Mouse (Mus musculus): ENCODE data around the gene Arpc5l. TPM values are rescaled to one million over a fixed set of nuclear protein-coding genes. Genes with fewer than 3 reads are reported as not detected.

The Arpc5l gene
- total and polyA plus RNA-seq, 3 experiments = 65.4 to 87.0 TPM; not detected in 1

GRCm38 (mm10) chr2:39048515-39048914, 43.4 kb downstream of the Arpc5l start:
- Histone ChIP-seq H3K9me3 (replicated peaks; ENCODE audit: insufficient read depth, low read length) (no peaks in the 10 kb centered on the region), H3K27me3 (ENCODE audit: control insufficient read depth in 1 of 2, insufficient read depth in 2 of 2, low read length in 2 of 2) (no peaks in the 10 kb centered on the region), H3K36me3 (ENCODE audit: control insufficient read depth in 1 of 2, insufficient read depth in 2 of 2, low read length in 2 of 2) (peaks cover 2 to 18% of the 10 kb centered on the region in 2 experiments; a peak in 2 of 4 replicates), H3K4me3 (ENCODE audit: control insufficient read depth in 1 of 2, insufficient read depth in 1 of 2, low read depth in 2 of 2, low read length in 2 of 2) (no peak overlapping the region), H3K4me1 (ENCODE audit: control insufficient read depth in 1 of 2, insufficient read depth in 2 of 2, low read length in 2 of 2) (no peaks in the 10 kb centered on the region), H3K79me2 (ENCODE audit: control insufficient read depth, insufficient read depth, low read length, poor library complexity) (no peaks in the 10 kb centered on the region), H3K27ac (ENCODE audit: control insufficient read depth, low read depth, low read length) (no peak overlapping the region), H3K9ac (ENCODE audit: control insufficient read depth, low read depth, low read length, poor library complexity, severe bottlenecking) (no peak overlapping the region)
- DNase-seq (ENCODE audit: low read depth, low spot score) = no peak
- TF ChIP-seq ZMIZ1 (IDR thresholded peaks at IDR 0.05; ENCODE audit: low read depth, low read length) (no peak), UBTF (IDR thresholded peaks at IDR 0.05; ENCODE audit: borderline replicate concordance, insufficient read depth, low read depth, low read length) (no peak), ETS1 (IDR thresholded peaks at IDR 0.05; ENCODE audit: low read depth, low read length) (no peak), CHD2 (IDR thresholded peaks at IDR 0.05; ENCODE audit: low read length) (no peak), MAZ (IDR thresholded peaks at IDR 0.05; ENCODE audit: low read depth, low read length) (no peak), MEF2A (IDR thresholded peaks at IDR 0.05; ENCODE audit: extremely low read depth, insufficient replicate concordance, low read depth, low read length, poor library complexity, severe bottlenecking) (no peak), TCF12 (IDR thresholded peaks at IDR 0.05; ENCODE audit: low read depth, low read length) (no peak), SIN3A (IDR thresholded peaks at IDR 0.05; ENCODE audit: low read length) (no peak), POLR2AphosphoS5 (IDR thresholded peaks at IDR 0.05; ENCODE audit: borderline replicate concordance, low read depth, low read length) (no peak), HCFC1 (IDR thresholded peaks at IDR 0.05; ENCODE audit: low read depth, low read length) (no peak)

- H3K36me3 ChIP-seq (ENCODE audit: control insufficient read depth in 1 of 2, insufficient read depth in 2 of 2, low read length in 2 of 2) = peaks cover 4% of the 10 kb centered on the region in 2 experiments; a peak in 3 of 4 replicates
- H3K27me3 ChIP-seq (ENCODE audit: control insufficient read depth in 1 of 2, insufficient read depth in 2 of 2, low read length in 2 of 2) = no peaks in the 10 kb centered on the region
- DNase-seq (ENCODE audit: low read depth, low spot score) = peak; percentile 14
- H3K4me3 ChIP-seq (ENCODE audit: control insufficient read depth in 1 of 2, insufficient read depth in 1 of 2, low read depth in 2 of 2, low read length in 2 of 2) = peak overlapping the region; percentile 76 to 89
- no peaks in the 10 kb centered on the region for H3K9me3 ChIP-seq (replicated peaks; ENCODE audit: insufficient read depth, low read length)
- H3K27ac ChIP-seq (ENCODE audit: control insufficient read depth, low read depth, low read length) = peak overlapping the region; percentile 49
- no peak for TF ChIP-seq MAX (IDR thresholded peaks at IDR 0.05; ENCODE audit: low read length)
- 0 out of 2 replicates have a peak, but pooled peaks have one; percentile 1 for TF ChIP-seq TBP (IDR thresholded peaks at IDR 0.05; ENCODE audit: low read depth, low read length)
- TF ChIP-seq ZNF384 (IDR thresholded peaks at IDR 0.05; ENCODE audit: low read depth, low read length) = no peak
- no peak for TF ChIP-seq ZMIZ1 (IDR thresholded peaks at IDR 0.05; ENCODE audit: low read depth, low read length)
- no peak for TF ChIP-seq MAZ (IDR thresholded peaks at IDR 0.05; ENCODE audit: low read depth, low read length)
- TF ChIP-seq JUND (IDR thresholded peaks at IDR 0.05; ENCODE audit: low read depth, low read length) = no peak
- TF ChIP-seq SIN3A (IDR thresholded peaks at IDR 0.05; ENCODE audit: low read length) = no peak
- no peak for TF ChIP-seq RAD21 (IDR thresholded peaks at IDR 0.05; ENCODE audit: low read depth, low read length)
- no peak for TF ChIP-seq SMC3 (IDR thresholded peaks at IDR 0.05; ENCODE audit: low read depth, low read length)
- peaks cover 0 to 4% of the 10 kb centered on the region in 2 experiments; a peak in 2 of 4 replicates for H3K4me1 ChIP-seq (ENCODE audit: control insufficient read depth in 1 of 2, insufficient read depth in 2 of 2, low read length in 2 of 2)
- H3K79me2 ChIP-seq (ENCODE audit: control insufficient read depth, insufficient read depth, low read length, poor library complexity) = peaks cover 13% of the 10 kb centered on the region
- H3K9ac ChIP-seq (ENCODE audit: control insufficient read depth, low read depth, low read length, poor library complexity, severe bottlenecking) = peak overlapping the region; percentile 93
Measured at GRCm38 (mm10) chr2:39064687-39065399, 59.7 kb downstream of the Arpc5l start.

Other genes starting within 250 kb of the Arpc5l start
- 5.0 and 5.3 TPM in 2 replicates for gene Nr6a1, start 77.7 kb upstream of the Arpc5l start, total RNA-seq (2012; rRNA removed)
- 10 to 100 TPM; 10.2 to 22.8 TPM for gene Nr6a1, start 77.7 kb upstream of the Arpc5l start, polyA plus RNA-seq (2012; ENCODE audit: insufficient read depth in 1 of 2, insufficient read length in 2 of 2, low read depth in 1 of 2, low replicate concordance in 2 of 2, missing spikeins in 1 of 2)
- gene Olfml2a, start 73.4 kb upstream of the Arpc5l start, total RNA-seq (2012; rRNA removed) = 0.12 and 0.13 TPM in 2 replicates
- under 1 TPM in 1 of 2 experiments, not detected in 1; 0.33 TPM for gene Olfml2a, start 73.4 kb upstream of the Arpc5l start, polyA plus RNA-seq (2012; ENCODE audit: insufficient read depth in 1 of 2, insufficient read length in 2 of 2, low read depth in 1 of 2, low replicate concordance in 2 of 2, missing spikeins in 1 of 2)
- 0.49 and 0.77 TPM in 2 replicates for gene Wdr38, start 7.9 kb upstream of the Arpc5l start, total RNA-seq (2012; rRNA removed)
- gene Wdr38, start 7.9 kb upstream of the Arpc5l start, polyA plus RNA-seq (2012; ENCODE audit: insufficient read depth in 1 of 2, insufficient read length in 2 of 2, low read depth in 1 of 2, low replicate concordance in 2 of 2, missing spikeins in 1 of 2) = under 1 TPM in 1 of 2 experiments, not detected in 1; 0.79 TPM
- gene Rpl35, start 276 bp downstream of the Arpc5l start, total RNA-seq (2012; rRNA removed) = 1,667 and 1,814 TPM in 2 replicates
- gene Rpl35, start 276 bp downstream of the Arpc5l start, polyA plus RNA-seq (2012; ENCODE audit: insufficient read depth in 1 of 2, insufficient read length in 2 of 2, low read depth in 1 of 2, low replicate concordance in 2 of 2, missing spikeins in 1 of 2) = 100 to 1,000 TPM in 1 of 2 experiments, not detected in 1; 930 TPM
- 6.2 and 7.3 TPM in 2 replicates for gene Golga1, start 60.2 kb downstream of the Arpc5l start, total RNA-seq (2012; rRNA removed)
- gene Golga1, start 60.2 kb downstream of the Arpc5l start, polyA plus RNA-seq (2012; ENCODE audit: insufficient read depth in 1 of 2, insufficient read length in 2 of 2, low read depth in 1 of 2, low replicate concordance in 2 of 2, missing spikeins in 1 of 2) = 10 to 100 TPM in 1 of 2 experiments, not detected in 1; 12.9 TPM
- 1.8 and 4.6 TPM in 2 replicates for gene Scai, start 185.4 kb downstream of the Arpc5l start, total RNA-seq (2012; rRNA removed)
- 1 to 10 TPM in 1 of 2 experiments, not detected in 1; 4.6 TPM for gene Scai, start 185.4 kb downstream of the Arpc5l start, polyA plus RNA-seq (2012; ENCODE audit: insufficient read depth in 1 of 2, insufficient read length in 2 of 2, low read depth in 1 of 2, low replicate concordance in 2 of 2, missing spikeins in 1 of 2)
- 34.9 and 37.7 TPM in 2 replicates for gene Ppp6c, start 221.1 kb downstream of the Arpc5l start, total RNA-seq (2012; rRNA removed)
- gene Ppp6c, start 221.1 kb downstream of the Arpc5l start, polyA plus RNA-seq (2012; ENCODE audit: insufficient read depth in 1 of 2, insufficient read length in 2 of 2, low read depth in 1 of 2, low replicate concordance in 2 of 2, missing spikeins in 1 of 2) = 10 to 100 TPM in 1 of 2 experiments, not detected in 1; 43.1 TPM